22 mouse cellular contexts compared by ENCODE assay signal in genomic region chr17:26131062-26131732, GRCm38 (mm10). TPM values are rescaled to one million over a fixed set of nuclear protein-coding genes. Genes with fewer than 3 reads are reported as not detected.
DNase-seq lines count a peak whose midpoint lies in the region; ATAC-seq and TF ChIP-seq lines count a peak whose summit lies in the region.
"Had no signal": no experiment of that assay in that cellular context is flagged by ENCODE, and none has a peak within 500 bp of the region (broad histone marks: within the 10 kb centered on the region; RNA-seq: fewer than 3 reads in every experiment).

No protein-coding gene starts in this region.

- H3K4me2 ChIP-seq in hindbrain, embryonic 11.5 days (replicated peaks; ENCODE audit: low read depth, low read length) = no peak overlapping the region
- 0 out of 2 replicates have a peak overlapping the region, but pooled peaks have one; percentile 6 for H3K4me2 ChIP-seq in forebrain, embryonic 13.5 days
- H3K4me2 ChIP-seq in hindbrain, postnatal 0 days (ENCODE audit: low read depth, low read length) = peak overlapping the region; percentile 13; the same call in 1 of the 2 replicates
- no peak overlapping the region for H3K4me2 ChIP-seq in kidney, embryonic 16.5 days (replicated peaks; ENCODE audit: low read depth, low read length)
- no peak overlapping the region for H3K4me2 ChIP-seq in kidney, embryonic 14.5 days (replicated peaks; ENCODE audit: low read depth, low read length)
- H3K4me2 ChIP-seq: hindbrain, embryonic 15.5 days; limb, embryonic 15.5 days; neural tube, embryonic 13.5 days; stomach, embryonic 15.5 days had no signal

- DNase-seq in hindbrain, embryonic 11.5 days (ENCODE audit: low spot score) = no peak
- DNase-seq in hindbrain, embryonic 10.5 days (ENCODE audit: low spot score) = no peak
- DNase-seq in hindbrain, postnatal 0 days (ENCODE audit: low spot score) = peak; percentile 32
- peak; percentile 10 for DNase-seq in telencephalon, adult 2 months (ENCODE audit: low read depth, low spot score)
- DNase-seq: cerebellum, postnatal 14 days; kidney, adult 8-10 months; liver, postnatal 0 days; lung, postnatal 4 days; retina, postnatal 1 day; thymus, postnatal 36 days had no signal

- no peaks in the 10 kb centered on the region for H3K9me3 ChIP-seq in hindbrain, embryonic 11.5 days (ENCODE audit: control insufficient read depth, low read length)
- H3K9me3 ChIP-seq in hindbrain, embryonic 10.5 days = no peaks in the 10 kb centered on the region
- no peaks in the 10 kb centered on the region for H3K9me3 ChIP-seq in forebrain, embryonic 13.5 days (replicated peaks)
- H3K9me3 ChIP-seq in hindbrain, postnatal 0 days (ENCODE audit: low read length) = no peaks in the 10 kb centered on the region
- H3K9me3 ChIP-seq in kidney, embryonic 16.5 days (ENCODE audit: low read length) = no peaks in the 10 kb centered on the region
- no peaks in the 10 kb centered on the region for H3K9me3 ChIP-seq in kidney, embryonic 14.5 days (ENCODE audit: control insufficient read depth, low read length)
- H3K9me3 ChIP-seq: embryonic facial prominence, embryonic 10.5 days; G1E; hindbrain, embryonic 15.5 days; limb, embryonic 15.5 days; neural tube, embryonic 13.5 days; stomach, embryonic 15.5 days had no signal

- H3K9ac ChIP-seq in hindbrain, embryonic 11.5 days (ENCODE audit: low read depth, low read length) = no peak overlapping the region
- H3K9ac ChIP-seq in forebrain, embryonic 13.5 days = no peak overlapping the region
- no peak overlapping the region for H3K9ac ChIP-seq in hindbrain, postnatal 0 days (replicated peaks; ENCODE audit: low read length)
- no peak overlapping the region for H3K9ac ChIP-seq in kidney, embryonic 16.5 days (replicated peaks; ENCODE audit: low read length)
- H3K9ac ChIP-seq in kidney, embryonic 14.5 days (ENCODE audit: low read depth, low read length) = no peak overlapping the region
- H3K9ac ChIP-seq: hindbrain, embryonic 15.5 days; limb, embryonic 15.5 days; liver, postnatal 0 days; neural tube, embryonic 13.5 days; stomach, embryonic 15.5 days had no signal

- H3K4me3 ChIP-seq in hindbrain, embryonic 11.5 days (ENCODE audit: low read depth, low read length) = no peak overlapping the region
- H3K4me3 ChIP-seq in hindbrain, embryonic 10.5 days = no peak overlapping the region
- H3K4me3 ChIP-seq in forebrain, embryonic 13.5 days = peak overlapping the region; percentile 6
- peak overlapping the region; percentile 3; the same call in 1 of the 2 replicates for H3K4me3 ChIP-seq in hindbrain, postnatal 0 days (ENCODE audit: low read length)
- no peak overlapping the region for H3K4me3 ChIP-seq in kidney, embryonic 16.5 days (ENCODE audit: low read length)
- H3K4me3 ChIP-seq in kidney, embryonic 14.5 days (ENCODE audit: low read length) = no peak overlapping the region
- H3K4me3 ChIP-seq: erythroblast, embryonic 14.5 days; hindbrain, embryonic 15.5 days; limb, embryonic 15.5 days; neural tube, embryonic 13.5 days; stomach, embryonic 15.5 days had no signal

- no peaks in the 10 kb centered on the region for H3K27me3 ChIP-seq in hindbrain, embryonic 11.5 days (ENCODE audit: control insufficient read depth, insufficient read depth, low read length)
- no peaks in the 10 kb centered on the region; the same call in 1 of the 2 replicates for H3K27me3 ChIP-seq in hindbrain, embryonic 10.5 days (ENCODE audit: insufficient read depth, poor library complexity, severe bottlenecking)
- no peaks in the 10 kb centered on the region for H3K27me3 ChIP-seq in forebrain, embryonic 13.5 days
- H3K27me3 ChIP-seq in hindbrain, postnatal 0 days (ENCODE audit: insufficient read depth, low read length) = no peaks in the 10 kb centered on the region
- H3K27me3 ChIP-seq in kidney, embryonic 16.5 days (ENCODE audit: insufficient read depth, low read length) = no peaks in the 10 kb centered on the region
- no peaks in the 10 kb centered on the region for H3K27me3 ChIP-seq in kidney, embryonic 14.5 days (ENCODE audit: control insufficient read depth, insufficient read depth, low read length)
- H3K27me3 ChIP-seq: hindbrain, embryonic 15.5 days; limb, embryonic 15.5 days; neural tube, embryonic 13.5 days; stomach, embryonic 15.5 days had no signal

- TF ChIP-seq CTCF in hindbrain, postnatal 0 days (IDR thresholded peaks at IDR 0.05; ENCODE audit: low read depth) = no peak

- peak; percentile 51; the same call in 1 of the 2 replicates for ATAC-seq in hindbrain, embryonic 11.5 days (ENCODE audit: low FRiP score)
- ATAC-seq in forebrain, embryonic 13.5 days = peak; percentile 59; the same call in 1 of the 2 replicates
- peak; percentile 61; the same call in 1 of the 2 replicates for ATAC-seq in hindbrain, postnatal 0 days
- no peak for ATAC-seq in kidney, embryonic 16.5 days (ENCODE audit: low FRiP score, low TSS enrichment)
- no peak for ATAC-seq in kidney, embryonic 14.5 days (ENCODE audit: low FRiP score, low TSS enrichment)
- ATAC-seq in activated CD4-positive, CD25-positive, alpha-beta regulatory T cell, adult 4 months = no peak
- ATAC-seq: liver, postnatal 0 days had no signal

- H3K27ac ChIP-seq in hindbrain, embryonic 11.5 days (ENCODE audit: low read depth, low read length) = no peak overlapping the region
- no peak overlapping the region for H3K27ac ChIP-seq in hindbrain, embryonic 10.5 days
- 0 out of 2 replicates have a peak overlapping the region, but pooled peaks have one; percentile 41 for H3K27ac ChIP-seq in forebrain, embryonic 13.5 days
- H3K27ac ChIP-seq in hindbrain, postnatal 0 days = no peak overlapping the region; the same call in 1 of the 2 replicates
- no peak overlapping the region for H3K27ac ChIP-seq in kidney, embryonic 16.5 days (ENCODE audit: low read length)
- H3K27ac ChIP-seq in kidney, embryonic 14.5 days (ENCODE audit: low read depth, low read length) = no peak overlapping the region
- H3K27ac ChIP-seq: embryonic facial prominence, embryonic 10.5 days; hindbrain, embryonic 15.5 days; limb, embryonic 15.5 days; neural tube, embryonic 13.5 days; stomach, embryonic 15.5 days had no signal

- 84% methylated on average over 18 of the region's 18 CpGs for WGBS in hindbrain, embryonic 11.5 days
- WGBS in hindbrain, embryonic 10.5 days = 84% methylated on average over 18 of the region's 18 CpGs
- 68% methylated on average over 18 of the region's 18 CpGs for WGBS in forebrain, embryonic 13.5 days
- 63% methylated on average over 18 of the region's 18 CpGs for WGBS in hindbrain, postnatal 0 days
- 84% methylated on average over 18 of the region's 18 CpGs for WGBS in kidney, embryonic 16.5 days
- WGBS in kidney, embryonic 14.5 days = 88% methylated on average over 18 of the region's 18 CpGs

- H3K36me3 ChIP-seq in hindbrain, embryonic 11.5 days (ENCODE audit: control insufficient read depth, insufficient read depth, low read length) = 0 out of 2 replicates have a peak, but pooled peaks cover 3% of the 10 kb centered on the region
- peaks cover 79% of the 10 kb centered on the region for H3K36me3 ChIP-seq in hindbrain, embryonic 10.5 days
- peaks cover 66% of the 10 kb centered on the region for H3K36me3 ChIP-seq in forebrain, embryonic 13.5 days (ENCODE audit: poor library complexity, severe bottlenecking)
- peaks cover 19% of the 10 kb centered on the region; the same call in 1 of the 2 replicates for H3K36me3 ChIP-seq in hindbrain, postnatal 0 days (ENCODE audit: insufficient read depth, low read length)
- peaks cover 43% of the 10 kb centered on the region for H3K36me3 ChIP-seq in kidney, embryonic 16.5 days (ENCODE audit: insufficient read depth, low read length)
- peaks cover 54% of the 10 kb centered on the region for H3K36me3 ChIP-seq in kidney, embryonic 14.5 days (ENCODE audit: control insufficient read depth, insufficient read depth, low read length)

- no peaks in the 10 kb centered on the region for H3K4me1 ChIP-seq in hindbrain, embryonic 11.5 days (replicated peaks; ENCODE audit: control insufficient read depth, insufficient read depth, low read length)
- H3K4me1 ChIP-seq in hindbrain, embryonic 10.5 days (replicated peaks) = peaks cover 6% of the 10 kb centered on the region; the same call in 1 of the 2 replicates
- no peaks in the 10 kb centered on the region for H3K4me1 ChIP-seq in forebrain, embryonic 13.5 days
- H3K4me1 ChIP-seq in hindbrain, postnatal 0 days (ENCODE audit: insufficient read depth, low read length) = no peaks in the 10 kb centered on the region
- no peaks in the 10 kb centered on the region for H3K4me1 ChIP-seq in kidney, embryonic 16.5 days (ENCODE audit: insufficient read depth, low read length)
- no peaks in the 10 kb centered on the region for H3K4me1 ChIP-seq in kidney, embryonic 14.5 days (ENCODE audit: control insufficient read depth, insufficient read depth, low read length)
- H3K4me1 ChIP-seq: hindbrain, embryonic 15.5 days; limb, embryonic 15.5 days; neural tube, embryonic 13.5 days; stomach, embryonic 15.5 days had no signal

RNA-seq across cellular contexts. Expression of gene Axin1, which starts 7.3 kb away (rescaled TPM):
- polyA plus RNA-seq in hindbrain, embryonic 11.5 days (2014; fragmentation: Nextera tagmentation; extraction: Ambion mirVana) = 8.6 and 12.4 TPM in 2 replicates
- 9.1 and 9.4 TPM in 2 replicates for polyA plus RNA-seq in hindbrain, embryonic 10.5 days (2016; fragmentation: Nextera tagmentation; extraction: Ambion mirVana)
- polyA plus RNA-seq in forebrain, embryonic 13.5 days (2015; fragmentation: Nextera tagmentation; extraction: Ambion mirVana) = 9.3 and 12.1 TPM in 2 replicates
- total RNA-seq in hindbrain, postnatal 0 days (2014; rRNA removed) = 36.0 and 51.3 TPM in 2 replicates
- 10.0 and 11.2 TPM in 2 replicates for polyA plus RNA-seq in hindbrain, postnatal 0 days (2015; fragmentation: Nextera tagmentation; extraction: Ambion mirVana)
- 8.3 and 11.7 TPM in 2 replicates for polyA plus RNA-seq in kidney, embryonic 16.5 days (2015; fragmentation: Nextera tagmentation; extraction: Ambion mirVana)
- polyA plus RNA-seq in kidney, embryonic 14.5 days (2014; fragmentation: Nextera tagmentation; extraction: Ambion mirVana) = 8.9 and 10.2 TPM in 2 replicates
- polyA plus RNA-seq in activated CD4-positive, CD25-positive, alpha-beta regulatory T cell, adult 4 months (2017; shearing (Covaris generic)) = 10 to 100 TPM; 10.5 to 13.5 TPM

RNA-seq across cellular contexts. Expression of gene Mrpl28, which starts 7.9 kb away (rescaled TPM):
- polyA plus RNA-seq in hindbrain, embryonic 11.5 days (2014; fragmentation: Nextera tagmentation; extraction: Ambion mirVana) = 244 TPM in 2 replicates
- polyA plus RNA-seq in hindbrain, embryonic 10.5 days (2016; fragmentation: Nextera tagmentation; extraction: Ambion mirVana) = 301 and 318 TPM in 2 replicates
- polyA plus RNA-seq in forebrain, embryonic 13.5 days (2015; fragmentation: Nextera tagmentation; extraction: Ambion mirVana) = 230 and 241 TPM in 2 replicates
- 107 and 138 TPM in 2 replicates for total RNA-seq in hindbrain, postnatal 0 days (2014; rRNA removed)
- 189 and 194 TPM in 2 replicates for polyA plus RNA-seq in hindbrain, postnatal 0 days (2015; fragmentation: Nextera tagmentation; extraction: Ambion mirVana)
- polyA plus RNA-seq in kidney, embryonic 16.5 days (2015; fragmentation: Nextera tagmentation; extraction: Ambion mirVana) = 216 and 238 TPM in 2 replicates
- polyA plus RNA-seq in kidney, embryonic 14.5 days (2014; fragmentation: Nextera tagmentation; extraction: Ambion mirVana) = 225 and 241 TPM in 2 replicates
- polyA plus RNA-seq in activated CD4-positive, CD25-positive, alpha-beta regulatory T cell, adult 4 months (2017; shearing (Covaris generic)) = 100 to 1,000 TPM; 111 to 135 TPM

RNA-seq across cellular contexts. Expression of gene Tmem8, which starts 18.1 kb away (rescaled TPM):
- polyA plus RNA-seq in hindbrain, embryonic 11.5 days (2014; fragmentation: Nextera tagmentation; extraction: Ambion mirVana) = 1.0 and 1.1 TPM in 2 replicates
- 1.8 and 1.9 TPM in 2 replicates for polyA plus RNA-seq in hindbrain, embryonic 10.5 days (2016; fragmentation: Nextera tagmentation; extraction: Ambion mirVana)
- 1.5 and 1.9 TPM in 2 replicates for polyA plus RNA-seq in forebrain, embryonic 13.5 days (2015; fragmentation: Nextera tagmentation; extraction: Ambion mirVana)
- 10.4 and 11.8 TPM in 2 replicates for total RNA-seq in hindbrain, postnatal 0 days (2014; rRNA removed)
- 3.8 and 4.0 TPM in 2 replicates for polyA plus RNA-seq in hindbrain, postnatal 0 days (2015; fragmentation: Nextera tagmentation; extraction: Ambion mirVana)
- 6.5 and 7.1 TPM in 2 replicates for polyA plus RNA-seq in kidney, embryonic 16.5 days (2015; fragmentation: Nextera tagmentation; extraction: Ambion mirVana)
- polyA plus RNA-seq in kidney, embryonic 14.5 days (2014; fragmentation: Nextera tagmentation; extraction: Ambion mirVana) = 2.5 and 2.6 TPM in 2 replicates
- polyA plus RNA-seq in activated CD4-positive, CD25-positive, alpha-beta regulatory T cell, adult 4 months (2017; shearing (Covaris generic)) = 1 to 10 TPM; 4.8 to 4.9 TPM

RNA-seq across cellular contexts. Expression of gene Nme4, which starts 35.8 kb away (rescaled TPM):
- 60.3 and 62.6 TPM in 2 replicates for polyA plus RNA-seq in hindbrain, embryonic 11.5 days (2014; fragmentation: Nextera tagmentation; extraction: Ambion mirVana)
- 95.9 and 109 TPM in 2 replicates for polyA plus RNA-seq in hindbrain, embryonic 10.5 days (2016; fragmentation: Nextera tagmentation; extraction: Ambion mirVana)
- 53.0 and 55.8 TPM in 2 replicates for polyA plus RNA-seq in forebrain, embryonic 13.5 days (2015; fragmentation: Nextera tagmentation; extraction: Ambion mirVana)
- total RNA-seq in hindbrain, postnatal 0 days (2014; rRNA removed) = 20.1 and 23.3 TPM in 2 replicates
- 16.0 and 18.3 TPM in 2 replicates for polyA plus RNA-seq in hindbrain, postnatal 0 days (2015; fragmentation: Nextera tagmentation; extraction: Ambion mirVana)
- 103 and 112 TPM in 2 replicates for polyA plus RNA-seq in kidney, embryonic 16.5 days (2015; fragmentation: Nextera tagmentation; extraction: Ambion mirVana)
- 107 and 146 TPM in 2 replicates for polyA plus RNA-seq in kidney, embryonic 14.5 days (2014; fragmentation: Nextera tagmentation; extraction: Ambion mirVana)
- 1 to 10 TPM; 1.6 TPM for polyA plus RNA-seq in activated CD4-positive, CD25-positive, alpha-beta regulatory T cell, adult 4 months (2017; shearing (Covaris generic))
- total RNA-seq: monocyte, adult 5-6 weeks had no signal

RNA-seq across cellular contexts. Expression of gene Decr2, which starts 41.1 kb away (rescaled TPM):
- polyA plus RNA-seq in hindbrain, embryonic 11.5 days (2014; fragmentation: Nextera tagmentation; extraction: Ambion mirVana) = 20.4 and 24.7 TPM in 2 replicates
- polyA plus RNA-seq in hindbrain, embryonic 10.5 days (2016; fragmentation: Nextera tagmentation; extraction: Ambion mirVana) = 30.2 and 30.7 TPM in 2 replicates
- polyA plus RNA-seq in forebrain, embryonic 13.5 days (2015; fragmentation: Nextera tagmentation; extraction: Ambion mirVana) = 25.8 and 25.9 TPM in 2 replicates
- total RNA-seq in hindbrain, postnatal 0 days (2014; rRNA removed) = 35.6 and 40.6 TPM in 2 replicates
- 41.1 and 44.7 TPM in 2 replicates for polyA plus RNA-seq in hindbrain, postnatal 0 days (2015; fragmentation: Nextera tagmentation; extraction: Ambion mirVana)
- 46.9 and 52.3 TPM in 2 replicates for polyA plus RNA-seq in kidney, embryonic 16.5 days (2015; fragmentation: Nextera tagmentation; extraction: Ambion mirVana)
- polyA plus RNA-seq in kidney, embryonic 14.5 days (2014; fragmentation: Nextera tagmentation; extraction: Ambion mirVana) = 24.6 and 35.1 TPM in 2 replicates
- 10 to 100 TPM; 12.9 to 25.7 TPM for polyA plus RNA-seq in activated CD4-positive, CD25-positive, alpha-beta regulatory T cell, adult 4 months (2017; shearing (Covaris generic))
- polyA plus RNA-seq: erythroblast, embryonic 14.5 days had no signal

Comparison
In these comparisons a context has a peak if more than half of its experiments do, and no peak if none do; other contexts are left out.
1. DNase-seq: peak in hindbrain, postnatal 0 days (single experiment) and telencephalon, adult 2 months (single experiment); none in hindbrain, embryonic 11.5 days (single experiment) and hindbrain, embryonic 10.5 days (single experiment).
2. H3K4me2 ChIP-seq: peak in forebrain, embryonic 13.5 days (single experiment) and hindbrain, postnatal 0 days (single experiment); none in hindbrain, embryonic 11.5 days (single experiment), kidney, embryonic 16.5 days (single experiment) and kidney, embryonic 14.5 days (single experiment).
3. H3K4me3 ChIP-seq: peak in forebrain, embryonic 13.5 days (single experiment) and hindbrain, postnatal 0 days (single experiment); none in hindbrain, embryonic 11.5 days (single experiment), hindbrain, embryonic 10.5 days (single experiment), kidney, embryonic 16.5 days (single experiment) and kidney, embryonic 14.5 days (single experiment).
4. ATAC-seq: peak in hindbrain, embryonic 11.5 days (single experiment), forebrain, embryonic 13.5 days (single experiment) and hindbrain, postnatal 0 days (single experiment); none in kidney, embryonic 16.5 days (single experiment), kidney, embryonic 14.5 days (single experiment) and activated CD4-positive, CD25-positive, alpha-beta regulatory T cell, adult 4 months (single experiment).